8 mouse cellular contexts compared by ENCODE assay signal in the genomic region with DNA sequence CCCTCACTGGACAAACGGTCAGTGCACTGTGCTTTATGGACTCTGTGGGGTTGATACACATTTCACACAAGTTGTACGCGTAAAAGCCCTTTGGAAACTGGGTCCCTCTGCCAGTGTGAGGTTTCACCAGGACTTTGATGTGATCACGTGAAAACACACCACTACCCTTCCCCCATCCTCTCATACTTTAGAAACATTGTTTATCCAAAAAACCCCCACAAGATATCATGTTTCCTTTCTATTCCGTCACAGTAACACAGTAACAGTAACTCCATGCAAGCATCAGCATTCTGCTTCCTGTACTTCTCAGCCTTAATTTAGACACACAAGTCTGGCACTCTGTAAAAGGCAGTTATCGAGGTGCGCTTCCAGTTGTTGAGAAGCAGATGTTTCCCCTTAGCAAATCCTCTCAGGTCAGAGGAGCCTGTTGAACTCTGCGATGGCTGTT. TPM values are rescaled to one million over a fixed set of nuclear protein-coding genes. Genes with fewer than 3 reads are reported as not detected.
DNase-seq lines count a peak whose midpoint lies in the region; ATAC-seq and TF ChIP-seq lines count a peak whose summit lies in the region.

No protein-coding gene starts in this region.

- H3K27ac ChIP-seq in liver, postnatal 0 days (ENCODE audit: low read depth), result peak overlapping the region; percentile 87
- H3K27ac ChIP-seq in liver, embryonic 12.5 days, result no peak overlapping the region
- H3K27ac ChIP-seq in embryonic facial prominence, embryonic 10.5 days (replicated peaks), result peak overlapping the region; percentile 65; the same call in 1 of the 2 replicates
- no peak overlapping the region for H3K27ac ChIP-seq in layer of hippocampus, adult 2 months

- peak; percentile 76 for ATAC-seq in liver, postnatal 0 days
- no peak for ATAC-seq in liver, embryonic 12.5 days
- ATAC-seq in frontal cortex, adult (ENCODE audit: low TSS enrichment), result no peak

- H3K4me3 ChIP-seq in liver, postnatal 0 days (ENCODE audit: low read depth, low read length), result no peak overlapping the region
- H3K4me3 ChIP-seq in liver, embryonic 12.5 days, result no peak overlapping the region
- no peak overlapping the region for H3K4me3 ChIP-seq in embryonic facial prominence, embryonic 10.5 days
- H3K4me3 ChIP-seq in layer of hippocampus, adult 2 months, result no peak overlapping the region

- WGBS in liver, postnatal 0 days (ENCODE audit: insufficient replicate concordance), result 46% methylated on average over 8 of the region's 8 CpGs
- WGBS in liver, embryonic 12.5 days (ENCODE audit: insufficient replicate concordance), result 67% methylated on average over 8 of the region's 8 CpGs
- WGBS in embryonic facial prominence, embryonic 10.5 days, result 40% methylated on average over 8 of the region's 8 CpGs

- no peak for DNase-seq in liver, postnatal 0 days
- peak; percentile 50 for DNase-seq in embryonic facial prominence, embryonic 10.5 days (ENCODE audit: low spot score)
- DNase-seq in kidney, postnatal 14 days, result peak; percentile 19
- DNase-seq in thymus, postnatal 10 days (ENCODE audit: low spot score in 2 of 2), result peak; percentile 62
- no peak for DNase-seq in layer of hippocampus, adult 2 months (ENCODE audit: low spot score in 2 of 2)
- no peak for DNase-seq in left cerebral cortex, adult 18-20 months (ENCODE audit: low spot score in 2 of 2)

- TF ChIP-seq EP300 in liver, postnatal 0 days (IDR thresholded peaks at IDR 0.05; ENCODE audit: low read depth), result peak; percentile 72

- no peak overlapping the region for H3K9ac ChIP-seq in liver, postnatal 0 days (replicated peaks)
- H3K9ac ChIP-seq in liver, embryonic 12.5 days, result no peak overlapping the region

- H3K36me3 ChIP-seq in liver, postnatal 0 days (replicated peaks; ENCODE audit: insufficient read depth, low read length), result no peaks in the 10 kb centered on the region
- no peaks in the 10 kb centered on the region for H3K36me3 ChIP-seq in liver, embryonic 12.5 days
- H3K36me3 ChIP-seq in embryonic facial prominence, embryonic 10.5 days (replicated peaks), result no peaks in the 10 kb centered on the region

- no peaks in the 10 kb centered on the region for H3K9me3 ChIP-seq in liver, postnatal 0 days (ENCODE audit: low read length)
- no peaks in the 10 kb centered on the region for H3K9me3 ChIP-seq in liver, embryonic 12.5 days (replicated peaks)
- H3K9me3 ChIP-seq in embryonic facial prominence, embryonic 10.5 days, result no peaks in the 10 kb centered on the region

- no peaks in the 10 kb centered on the region for H3K27me3 ChIP-seq in liver, postnatal 0 days (ENCODE audit: insufficient read depth, low read length)
- H3K27me3 ChIP-seq in liver, embryonic 12.5 days (replicated peaks), result no peaks in the 10 kb centered on the region
- no peaks in the 10 kb centered on the region for H3K27me3 ChIP-seq in embryonic facial prominence, embryonic 10.5 days (replicated peaks; ENCODE audit: low read depth, poor library complexity, severe bottlenecking)

- no peak for TF ChIP-seq CTCF in liver, postnatal 0 days (IDR thresholded peaks at IDR 0.05; ENCODE audit: low read depth)
- no peak for TF ChIP-seq CTCF in layer of hippocampus, adult 2 months (conservative IDR thresholded peaks at IDR 0.05)

- H3K4me1 ChIP-seq in liver, postnatal 0 days (ENCODE audit: insufficient read depth), result peaks cover 36% of the 10 kb centered on the region
- H3K4me1 ChIP-seq in liver, embryonic 12.5 days, result peaks cover 5% of the 10 kb centered on the region; the same call in 1 of the 2 replicates
- peaks cover 32% of the 10 kb centered on the region for H3K4me1 ChIP-seq in embryonic facial prominence, embryonic 10.5 days

- 0 out of 2 replicates have a peak overlapping the region, but pooled peaks have one; percentile 3 for H3K4me2 ChIP-seq in liver, postnatal 0 days (ENCODE audit: low read depth, low read length)
- no peak overlapping the region for H3K4me2 ChIP-seq in liver, embryonic 12.5 days

RNA-seq across cellular contexts. Expression of gene Fam169b, which starts 12.2 kb away (rescaled TPM):
- polyA plus RNA-seq in liver, postnatal 0 days (2015; fragmentation: Nextera tagmentation; extraction: Ambion mirVana), result 4.5 and 4.7 TPM in 2 replicates
- 0.12 and 0.24 TPM in 2 replicates for polyA plus RNA-seq in liver, embryonic 12.5 days (2016; fragmentation: Nextera tagmentation; extraction: Ambion mirVana)
- polyA plus RNA-seq in embryonic facial prominence, embryonic 10.5 days (2016; fragmentation: Nextera tagmentation; extraction: Ambion mirVana), result 1.1 and 1.4 TPM in 2 replicates
- total RNA-seq in layer of hippocampus, adult 2 months (2021), result 1 to 10 TPM in 1 of 2 experiments, under 1 TPM in 1; 0.64 to 1.1 TPM
- total RNA-seq in left cerebral cortex, adult 18-20 months (2021), result 1 to 10 TPM; 1.1 to 1.7 TPM

RNA-seq across cellular contexts. Expression of gene Pgpep1l, which starts 21.8 kb away (rescaled TPM):
- not detected in 2 replicates for polyA plus RNA-seq in liver, postnatal 0 days (2015; fragmentation: Nextera tagmentation; extraction: Ambion mirVana)
- not detected in 2 replicates for polyA plus RNA-seq in liver, embryonic 12.5 days (2016; fragmentation: Nextera tagmentation; extraction: Ambion mirVana)
- polyA plus RNA-seq in embryonic facial prominence, embryonic 10.5 days (2016; fragmentation: Nextera tagmentation; extraction: Ambion mirVana), result not detected in 2 replicates
- total RNA-seq in layer of hippocampus, adult 2 months (2021), result 1 to 10 TPM; 3.2 to 3.6 TPM
- total RNA-seq in left cerebral cortex, adult 18-20 months (2021), result 1 to 10 TPM; 2.4 to 3.5 TPM

Comparison
In these comparisons a context has a peak if more than half of its experiments do, and no peak if none do; other contexts are left out.
1. H3K27ac ChIP-seq: peak in liver, postnatal 0 days (single experiment) and embryonic facial prominence, embryonic 10.5 days (single experiment); none in liver, embryonic 12.5 days (single experiment) and layer of hippocampus, adult 2 months (single experiment).
2. DNase-seq: peak in embryonic facial prominence, embryonic 10.5 days (single experiment), kidney, postnatal 14 days (single experiment) and thymus, postnatal 10 days (2 of 2); none in liver, postnatal 0 days (single experiment), layer of hippocampus, adult 2 months (0 of 2) and left cerebral cortex, adult 18-20 months (0 of 2).